Mouse (Mus musculus): ENCODE results near the gene Kpna6.
"Not testable (repeated sequence)": the region's sequence is repeated elsewhere in the genome, so short reads cannot be mapped to it uniquely, and the experiment has no call there.

Gene Kpna6

GRCm38 (mm10) chr4:129672083-129672877 lies at the start of gene Kpna6:
Gene Kpna6 (minus strand): TSS chr4:129672767.
- peak; percentile 97 for DNase-seq

DNA sequence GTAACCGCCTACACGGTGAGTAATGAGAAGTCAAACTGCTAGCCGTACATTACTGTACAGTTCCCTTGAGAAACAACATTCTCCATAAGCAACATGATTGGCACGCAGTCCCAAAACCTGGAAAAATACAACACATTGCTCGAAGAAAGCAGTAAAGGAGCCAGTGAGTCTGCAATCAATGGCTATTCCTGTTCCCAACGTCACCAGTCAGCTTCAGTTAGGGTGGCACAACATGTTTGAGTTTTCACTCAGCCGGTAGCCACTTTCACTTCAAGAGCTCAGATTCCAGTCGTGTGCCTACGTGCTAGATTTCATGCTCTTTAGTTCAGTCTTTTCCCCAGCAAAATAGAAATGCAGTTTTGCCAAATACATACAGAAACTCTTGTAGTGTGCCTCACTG lies 43.7 kb upstream of the Kpna6 start:
- no peak for DNase-seq

- DNase-seq: peak; percentile 70
Measured at GRCm38 (mm10) chr4:129709486-129710129, 37.0 kb upstream of the Kpna6 start.

- no peak for DNase-seq
Measured at GRCm38 (mm10) chr4:129706750-129707149, 34.2 kb upstream of the Kpna6 start.

- DNase-seq: peak; percentile 68
Measured at GRCm38 (mm10) chr4:129702454-129702853, 29.9 kb upstream of the Kpna6 start.

DNA sequence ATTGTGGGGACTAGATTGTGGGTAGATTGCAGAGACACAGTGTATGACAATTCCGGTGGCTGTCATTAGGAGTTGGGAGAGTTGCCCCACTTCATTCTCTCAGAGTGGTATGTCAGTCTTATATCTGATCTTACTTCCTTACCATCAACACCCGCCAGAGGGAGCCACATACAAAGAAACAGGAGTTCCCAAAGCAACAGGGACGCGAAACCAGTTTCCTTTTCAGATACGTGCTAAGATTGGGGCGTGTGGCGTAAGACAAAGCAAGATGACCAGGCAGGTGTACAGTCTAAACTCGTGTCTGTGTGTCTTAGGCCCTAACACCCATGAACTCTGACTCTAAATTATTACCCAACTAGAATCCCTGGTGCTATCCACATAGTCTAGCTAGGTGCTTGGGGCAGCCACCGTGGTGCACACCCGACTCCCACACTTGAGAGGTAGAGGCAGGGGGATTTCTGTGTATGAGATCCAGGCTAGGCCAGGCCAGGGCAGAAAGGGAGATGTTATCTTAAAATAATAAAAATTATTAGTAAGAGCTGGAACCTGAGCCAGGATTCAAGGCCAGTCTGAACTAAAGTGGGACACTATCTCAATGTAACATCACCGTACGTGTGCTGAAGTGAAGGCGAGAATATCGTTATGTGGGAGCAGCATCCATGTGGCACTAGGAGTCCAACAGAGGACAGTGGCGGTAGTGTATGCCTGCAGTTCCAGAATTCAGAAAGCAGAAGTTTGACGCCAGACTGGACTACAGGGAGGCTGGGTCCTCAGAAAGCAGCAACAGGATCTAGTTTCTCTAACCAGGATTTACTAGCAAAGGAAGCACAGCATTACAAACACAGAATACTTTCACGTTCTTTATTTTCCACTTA lies 29.2 kb upstream of the Kpna6 start:
- DNase-seq: peak; percentile 92

GRCm38 (mm10) chr4:129700661-129701060 lies 28.1 kb upstream of the Kpna6 start:
- DNase-seq: not testable (repeated sequence)

- DNase-seq: no peak
Measured at GRCm38 (mm10) chr4:129700216-129700615, 27.6 kb upstream of the Kpna6 start.

DNA sequence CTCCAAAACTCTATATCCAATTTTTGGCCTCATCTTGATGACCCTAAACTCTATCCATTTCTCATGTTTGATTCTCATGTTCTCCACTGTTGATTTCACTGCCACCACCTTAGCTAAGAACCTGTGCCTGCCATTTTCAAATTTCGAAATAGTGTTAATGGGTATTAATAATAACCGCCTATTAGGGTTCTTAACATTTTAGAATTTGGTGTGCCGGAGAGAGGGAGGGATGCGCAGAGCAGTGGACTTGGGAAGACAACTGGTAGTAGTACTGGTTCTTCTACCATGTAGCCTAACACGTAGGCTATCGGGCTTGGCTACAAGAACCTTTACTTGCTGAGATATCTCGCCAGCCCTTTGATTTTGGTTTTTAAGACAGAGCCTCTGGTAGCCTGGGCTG lies 24.6 kb upstream of the Kpna6 start:
- no peak for DNase-seq

GRCm38 (mm10) chr4:129696158-129696985 lies 23.8 kb upstream of the Kpna6 start, which contains the start of gene Tmem39b:
Gene Tmem39b (minus strand): TSS chr4:129696838.
- DNase-seq: peak; percentile 97

DNA sequence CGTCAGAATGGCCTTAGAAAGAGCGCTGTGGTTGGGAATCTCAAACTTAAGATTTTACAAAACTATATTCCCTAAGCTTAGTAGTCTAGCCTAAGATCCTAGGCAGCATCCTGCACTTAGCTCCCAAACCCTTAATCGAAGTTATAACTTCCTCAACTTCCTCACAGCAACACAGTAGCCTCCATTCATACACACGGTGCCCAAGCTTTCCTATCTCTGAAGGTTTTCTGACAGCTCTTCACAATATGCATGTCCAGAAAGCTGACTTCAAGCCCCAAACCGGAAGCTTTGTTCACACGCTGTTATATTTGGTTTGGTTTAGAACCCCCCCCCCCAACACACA lies 23.2 kb upstream of the Kpna6 start:
- DNase-seq: no peak

DNA sequence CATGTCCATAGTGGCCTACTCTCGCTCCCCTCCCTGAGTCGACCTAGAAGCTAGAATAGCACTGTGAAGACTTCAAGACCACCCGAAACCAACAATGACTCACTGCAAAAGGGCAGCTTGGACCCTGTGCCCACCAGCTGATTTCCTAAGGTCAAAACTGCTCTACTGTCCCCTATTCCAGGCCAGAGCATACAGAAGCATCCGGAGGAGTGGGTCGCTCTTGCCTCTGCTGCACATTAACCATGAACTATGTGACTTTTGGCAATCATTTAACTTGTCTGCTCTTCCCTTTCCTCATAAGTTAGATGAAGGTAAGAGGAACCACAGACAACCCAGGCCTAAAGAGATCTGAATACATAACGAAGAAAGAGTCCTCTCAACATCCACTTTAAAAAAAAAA lies 12.0 kb upstream of the Kpna6 start:
- no peak for DNase-seq

DNA sequence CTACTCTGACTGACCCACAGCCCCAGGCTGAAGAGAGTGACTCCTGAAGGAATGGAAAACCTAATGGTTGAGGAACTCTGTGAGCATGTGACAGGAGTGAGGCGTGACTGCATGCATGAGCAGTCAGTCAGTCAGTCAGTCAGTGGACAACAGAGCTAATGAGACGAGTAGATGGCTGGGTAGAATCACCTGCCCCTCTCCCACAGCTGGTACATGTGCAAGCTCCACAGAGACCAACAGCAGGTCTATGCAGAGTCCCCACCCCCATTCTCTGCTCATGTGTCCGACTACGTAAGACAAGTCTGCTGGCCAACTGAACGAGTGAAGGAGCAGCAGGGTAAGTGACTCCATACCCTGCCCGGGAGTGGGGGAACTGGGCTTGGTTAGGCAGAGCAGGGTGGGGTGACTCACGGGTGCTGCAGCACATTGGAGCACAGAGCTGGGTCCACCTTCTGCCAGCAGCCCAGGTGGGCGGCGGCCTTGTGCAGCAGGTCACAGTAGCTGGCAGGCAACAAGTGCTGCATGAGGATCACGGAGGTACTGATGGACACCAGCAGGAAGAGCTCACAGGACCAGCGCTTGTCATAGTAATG lies 11.4 kb upstream of the Kpna6 start:
- DNase-seq: no peak

DNA sequence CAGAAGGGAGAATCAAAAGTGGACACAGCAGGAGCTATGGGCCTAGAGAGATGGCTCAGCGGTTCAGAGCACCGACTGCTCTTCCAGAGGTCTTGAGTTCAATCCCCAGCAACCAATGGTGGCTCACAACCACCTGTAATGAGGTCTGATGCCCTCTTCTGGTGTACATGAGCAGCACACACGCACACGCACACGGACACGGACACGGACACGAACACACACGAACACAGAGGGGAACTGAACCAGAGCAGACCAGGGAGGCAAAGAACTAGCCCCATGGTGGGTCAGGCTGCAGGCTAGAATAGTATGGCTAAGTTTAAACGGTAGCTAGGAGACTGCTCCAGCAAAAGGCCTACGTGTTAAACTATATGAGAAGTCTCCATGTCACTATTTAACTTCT lies 9.3 kb upstream of the Kpna6 start:
- no peak for DNase-seq

- no peak for DNase-seq
Measured at GRCm38 (mm10) chr4:129672878-129673449, 397 bp upstream of the Kpna6 start.

DNA sequence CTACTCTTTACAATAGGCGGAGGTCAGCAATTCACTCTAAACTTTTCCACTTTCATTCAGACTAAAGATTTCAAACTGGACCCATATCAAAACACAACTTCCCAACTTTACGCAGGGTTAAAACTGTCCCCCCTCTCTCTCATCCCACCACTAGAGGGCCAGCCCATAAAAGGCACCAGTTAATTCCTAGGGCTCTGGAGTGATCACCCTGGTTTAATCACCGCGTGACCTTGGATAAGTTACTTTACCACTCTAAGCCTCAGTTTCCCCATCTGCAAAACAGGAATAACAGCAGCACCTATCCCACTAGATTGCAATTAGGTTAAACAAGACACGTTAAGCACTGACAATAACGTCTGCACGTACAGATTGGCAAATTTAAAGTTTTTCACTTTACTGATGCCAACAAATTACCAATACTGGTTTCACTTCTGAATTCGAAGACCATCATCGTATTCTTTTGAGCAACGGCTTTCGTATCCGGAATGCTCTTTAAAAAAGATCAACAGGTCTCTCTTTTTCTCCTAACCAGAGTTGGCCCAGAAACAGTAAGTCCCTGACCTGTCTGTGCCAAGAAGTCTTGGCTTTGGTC lies 980 bp downstream of the Kpna6 start:
- DNase-seq: peak; percentile 74

- DNase-seq: no peak
Measured at GRCm38 (mm10) chr4:129662255-129662813, 10.2 kb downstream of the Kpna6 start.

GRCm38 (mm10) chr4:129661584-129661983 lies 11.0 kb downstream of the Kpna6 start:
- DNase-seq: no peak

DNA sequence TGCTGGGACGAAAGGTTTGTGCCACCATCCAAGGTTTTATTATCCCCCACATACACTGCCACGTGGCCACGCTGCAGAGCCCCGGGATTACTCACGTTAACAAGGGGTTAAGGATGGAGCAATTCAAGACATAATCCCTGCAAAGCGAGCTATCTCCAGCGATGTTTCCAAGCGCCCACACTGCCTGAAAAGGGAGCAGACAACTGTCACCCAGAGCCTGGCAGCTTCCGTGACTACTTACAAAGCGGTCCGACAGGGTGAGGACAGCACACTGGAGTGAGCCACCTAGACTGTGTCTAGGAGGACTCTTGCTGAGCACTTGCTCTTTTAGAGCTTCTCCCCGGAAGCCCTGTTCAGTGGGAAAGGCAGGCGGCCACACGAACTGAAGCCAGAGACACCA lies 17.8 kb downstream of the Kpna6 start:
- no peak for DNase-seq

- DNase-seq: no peak
Measured at GRCm38 (mm10) chr4:129650359-129650758, 22.2 kb downstream of the Kpna6 start.

- DNase-seq: no peak
Measured at GRCm38 (mm10) chr4:129648656-129649055, 23.9 kb downstream of the Kpna6 start.

Data from retina, postnatal 1 day (tissue).